Comparison of ENCODE assay signal across 13 mouse cellular contexts in the genomic region with DNA sequence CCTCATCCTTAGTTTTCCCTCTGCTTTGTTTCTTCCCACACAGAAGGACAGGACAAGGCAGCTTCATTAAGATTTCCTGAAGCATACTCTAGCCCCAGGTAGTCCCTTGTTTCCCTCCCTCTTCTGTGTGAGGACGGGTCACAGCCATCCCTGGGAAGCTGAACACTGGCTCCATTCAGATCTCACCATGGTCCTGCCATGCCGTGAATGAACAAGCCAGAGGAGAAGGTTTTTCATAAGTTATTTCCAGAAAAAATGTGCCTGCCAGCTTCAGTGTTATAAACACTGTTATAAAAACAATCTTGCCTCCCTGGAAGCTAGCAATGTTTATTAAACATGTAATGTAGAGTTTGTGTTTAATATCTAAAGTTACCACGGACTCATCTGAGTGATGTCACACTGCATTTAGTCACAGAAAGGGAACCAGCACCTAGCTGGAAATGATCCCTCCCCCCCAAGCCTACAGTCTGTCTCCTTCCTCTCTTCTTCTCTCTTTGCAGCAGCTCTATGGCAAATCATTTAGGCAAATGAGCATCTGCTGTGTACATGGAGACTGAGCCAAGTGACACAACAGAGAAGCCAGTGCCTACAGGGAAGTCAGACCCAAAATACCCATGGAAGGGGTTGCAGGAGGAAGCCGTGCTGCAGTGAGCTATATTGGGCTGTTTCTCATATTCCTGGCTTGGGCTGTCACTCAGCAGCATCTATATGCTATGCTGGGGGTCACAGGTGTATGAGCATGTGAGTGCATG.
A peak's percentile ranks its signal among the peaks of the same experiment; 100 is the strongest.
DNase-seq lines count a peak whose midpoint lies in the region; ATAC-seq lines count a peak whose summit lies in the region.
"Had no signal": no experiment of that assay in that cellular context is flagged by ENCODE, and none has a peak within 500 bp of the region (broad histone marks: within the 10 kb centered on the region; RNA-seq: fewer than 3 reads in every experiment).

No protein-coding gene starts in this region.

- H3K4me3 ChIP-seq in midbrain, embryonic 14.5 days (replicated peaks; ENCODE audit: low read depth, low read length), result no peak overlapping the region
- no peak overlapping the region for H3K4me3 ChIP-seq in midbrain, embryonic 10.5 days
- H3K4me3 ChIP-seq: heart, embryonic 15.5 days; limb, embryonic 15.5 days; neural tube, embryonic 13.5 days had no signal

- H3K27ac ChIP-seq in midbrain, embryonic 14.5 days (replicated peaks; ENCODE audit: low read depth, low read length), result no peak overlapping the region
- no peak overlapping the region for H3K27ac ChIP-seq in midbrain, embryonic 10.5 days (replicated peaks)
- H3K27ac ChIP-seq: heart, embryonic 15.5 days; kidney, postnatal 0 days; limb, embryonic 15.5 days; neural tube, embryonic 13.5 days had no signal

- no peaks in the 10 kb centered on the region for H3K9me3 ChIP-seq in midbrain, embryonic 14.5 days (ENCODE audit: control insufficient read depth, low read length)
- no peaks in the 10 kb centered on the region for H3K9me3 ChIP-seq in midbrain, embryonic 10.5 days (replicated peaks)
- H3K9me3 ChIP-seq: heart, embryonic 15.5 days; limb, embryonic 15.5 days; neural tube, embryonic 13.5 days had no signal

- no peaks in the 10 kb centered on the region for H3K27me3 ChIP-seq in midbrain, embryonic 14.5 days (ENCODE audit: control insufficient read depth, insufficient read depth, low read length)
- no peaks in the 10 kb centered on the region for H3K27me3 ChIP-seq in midbrain, embryonic 10.5 days (ENCODE audit: low read depth, poor library complexity, severe bottlenecking)
- H3K27me3 ChIP-seq: heart, embryonic 15.5 days; limb, embryonic 15.5 days; neural tube, embryonic 13.5 days had no signal

- H3K36me3 ChIP-seq in midbrain, embryonic 14.5 days (ENCODE audit: control insufficient read depth, insufficient read depth, low read length), result no peaks in the 10 kb centered on the region
- H3K36me3 ChIP-seq in midbrain, embryonic 10.5 days, result no peaks in the 10 kb centered on the region
- H3K36me3 ChIP-seq: heart, embryonic 15.5 days; limb, embryonic 15.5 days; neural tube, embryonic 13.5 days had no signal

- H3K9ac ChIP-seq in midbrain, embryonic 14.5 days (replicated peaks; ENCODE audit: low read length), result no peak overlapping the region
- H3K9ac ChIP-seq: heart, embryonic 15.5 days; limb, embryonic 15.5 days; neural tube, embryonic 13.5 days had no signal

- no peaks in the 10 kb centered on the region for H3K4me1 ChIP-seq in midbrain, embryonic 14.5 days (ENCODE audit: control insufficient read depth, insufficient read depth, low read length)
- no peaks in the 10 kb centered on the region for H3K4me1 ChIP-seq in midbrain, embryonic 10.5 days
- H3K4me1 ChIP-seq: heart, embryonic 15.5 days; limb, embryonic 15.5 days; neural tube, embryonic 13.5 days had no signal

- DNase-seq in midbrain, embryonic 14.5 days, result peak; percentile 8
- DNase-seq in midbrain, embryonic 10.5 days (ENCODE audit: low spot score), result no peak
- peak; percentile 18 to 32 for DNase-seq in frontal cortex, postnatal 10 days (ENCODE audit: low spot score in 2 of 2)
- peak; percentile 19 to 38 for DNase-seq in left cerebral cortex, postnatal 10 days (ENCODE audit: extremely low spot score in 1 of 2, low spot score in 2 of 2)
- DNase-seq in thymus, postnatal 10 days (ENCODE audit: low spot score in 2 of 2), result no peak
- no peak for DNase-seq in lung, postnatal 25 days (ENCODE audit: low spot score)
- DNase-seq in Muller cell, postnatal 12 days (ENCODE audit: inconsistent ontology term), result no peak
- DNase-seq: lung, postnatal 4 days; thymus, postnatal 25 days had no signal

- intact Hi-C loops in left cerebral cortex, postnatal 10 days (cut with DNase I), result no loop called here

- no peak overlapping the region for H3K4me2 ChIP-seq in midbrain, embryonic 14.5 days (ENCODE audit: low read length)
- H3K4me2 ChIP-seq: heart, embryonic 15.5 days; limb, embryonic 15.5 days; neural tube, embryonic 13.5 days had no signal

- ATAC-seq in midbrain, embryonic 14.5 days (ENCODE audit: low FRiP score, low TSS enrichment), result no peak

- 62% methylated on average over 4 of the region's 4 CpGs for WGBS in midbrain, embryonic 14.5 days
- 80% methylated on average over 4 of the region's 4 CpGs for WGBS in midbrain, embryonic 10.5 days

Comparison
In these comparisons a context has a peak if more than half of its experiments do, and no peak if none do; other contexts are left out.
1. DNase-seq: peak in midbrain, embryonic 14.5 days (single experiment), frontal cortex, postnatal 10 days (2 of 2) and left cerebral cortex, postnatal 10 days (2 of 2); none in midbrain, embryonic 10.5 days (single experiment), thymus, postnatal 10 days (0 of 2), lung, postnatal 25 days (single experiment) and Muller cell, postnatal 12 days (single experiment).